Mouse (Mus musculus): ENCODE data around the gene Myh2. TPM values are rescaled to one million over a fixed set of nuclear protein-coding genes. Genes with fewer than 3 reads are reported as not detected.

The Myh2 gene
- polyA plus RNA-seq, 1 experiment from 2014 or later: not detected

DNA sequence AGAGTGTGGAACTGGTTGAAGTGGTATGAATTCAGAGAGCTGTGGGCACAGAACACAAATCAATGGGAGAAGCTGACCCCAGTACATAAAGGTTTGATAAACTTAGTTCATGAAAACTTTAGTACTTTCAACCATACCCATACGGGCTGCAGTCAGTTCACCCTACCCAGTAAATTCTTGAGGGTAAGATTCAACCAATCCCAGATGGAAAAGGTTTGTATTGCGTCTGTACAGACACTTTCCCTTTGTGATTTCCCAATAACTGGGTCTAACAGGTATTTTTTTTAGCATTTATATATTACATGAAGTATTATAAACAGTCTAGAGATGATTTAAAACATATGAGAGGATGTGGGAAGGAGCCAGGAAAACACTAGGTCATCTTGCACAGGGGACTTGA is 15.2 kb upstream of the Myh2 start:
- Histone ChIP-seq H3K4me3 (replicated peaks) (no peak overlapping the region), H3K9me3 (no peaks in the 10 kb centered on the region), H3K9ac (replicated peaks) (no peak overlapping the region), H3K4me1 (replicated peaks) (peaks cover 4% of the 10 kb centered on the region), H3K36me3 (no peaks in the 10 kb centered on the region), H3K27ac (no peak overlapping the region), H3K4me2 (replicated peaks) (no peak overlapping the region), H3K27me3 (no peaks in the 10 kb centered on the region)
- 89% methylated on average over 2 of the region's 2 CpGs for WGBS
- no peak for ATAC-seq

DNA sequence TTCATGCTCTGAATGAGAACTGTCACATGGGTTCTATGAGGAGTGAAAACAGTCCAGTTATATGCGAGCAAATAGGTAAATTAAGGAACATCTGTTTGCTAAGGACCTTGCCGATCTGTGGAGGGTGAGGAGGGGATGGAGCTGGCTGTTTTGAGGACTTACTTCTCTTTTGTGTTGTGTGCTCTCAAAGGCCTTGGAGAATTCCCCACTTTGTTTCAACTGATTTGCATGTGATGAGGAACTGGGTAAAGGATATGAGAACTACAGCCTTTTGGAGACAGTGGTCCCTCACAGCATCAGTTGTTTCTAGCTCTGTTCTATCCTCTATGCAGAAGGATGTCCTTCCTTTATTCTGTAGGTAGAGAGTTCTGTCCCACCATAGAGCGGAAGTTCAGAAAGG is 10.7 kb upstream of the Myh2 start:
- WGBS: 86% methylated on average over 3 of the region's 3 CpGs
- ATAC-seq: no peak
- Histone ChIP-seq H3K4me1 (replicated peaks) (no peaks in the 10 kb centered on the region), H3K9ac (replicated peaks) (no peak overlapping the region), H3K36me3 (no peaks in the 10 kb centered on the region), H3K4me3 (replicated peaks) (no peak overlapping the region), H3K27ac (no peak overlapping the region), H3K9me3 (no peaks in the 10 kb centered on the region), H3K4me2 (replicated peaks) (no peak overlapping the region), H3K27me3 (no peaks in the 10 kb centered on the region)

DNA sequence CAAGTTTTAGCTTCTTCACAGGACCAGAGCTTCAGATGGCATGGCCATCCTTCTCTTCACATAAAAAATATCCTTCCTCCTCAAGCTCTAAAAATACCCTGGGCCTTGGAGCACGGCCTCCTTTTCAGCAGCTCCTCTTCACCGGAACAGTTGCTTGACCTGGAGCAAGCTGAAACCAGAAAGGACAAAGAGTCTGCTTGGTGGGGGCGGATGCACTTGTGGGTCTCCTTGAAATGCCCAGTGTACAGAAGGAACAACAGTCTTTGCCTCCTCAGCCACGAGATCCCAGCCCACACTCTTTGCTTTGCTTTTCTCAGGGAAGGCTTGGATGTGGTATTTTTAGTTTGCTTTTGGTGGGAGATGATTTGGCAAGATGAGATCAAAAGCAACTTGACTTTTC is 7.1 kb upstream of the Myh2 start:
- 72% methylated on average over 4 of the region's 4 CpGs for WGBS
- H3K27me3 ChIP-seq: no peaks in the 10 kb centered on the region
- H3K4me1 ChIP-seq (replicated peaks): no peaks in the 10 kb centered on the region
- no peaks in the 10 kb centered on the region for H3K36me3 ChIP-seq
- H3K4me2 ChIP-seq (replicated peaks): no peak overlapping the region
- H3K27ac ChIP-seq: no peak overlapping the region
- no peak overlapping the region for H3K4me3 ChIP-seq (replicated peaks)
- H3K9me3 ChIP-seq: no peaks in the 10 kb centered on the region
- no peak overlapping the region for H3K9ac ChIP-seq (replicated peaks)
- ATAC-seq: no peak

DNA sequence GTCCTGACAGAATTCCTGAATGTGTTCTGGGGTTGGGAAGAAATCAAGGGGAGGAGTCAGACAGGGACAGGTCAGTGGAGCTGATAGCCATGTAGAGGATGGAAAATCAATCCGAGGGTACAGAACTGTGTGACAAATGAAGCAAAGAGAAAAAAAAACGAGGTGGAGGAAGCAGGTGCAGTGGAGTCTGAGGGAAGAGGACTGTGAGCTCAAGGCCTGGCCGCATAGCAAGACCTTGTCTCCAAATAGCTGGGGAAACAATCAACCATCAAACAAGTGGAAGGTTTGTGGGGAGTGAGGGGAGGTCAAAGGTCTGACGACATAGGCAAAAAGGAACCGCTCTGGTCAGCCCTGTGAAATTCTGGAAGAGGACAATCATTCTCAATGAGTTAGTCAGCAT is 6.0 kb upstream of the Myh2 start:
- Histone ChIP-seq H3K9ac (replicated peaks) (no peak overlapping the region), H3K9me3 (no peaks in the 10 kb centered on the region), H3K4me3 (replicated peaks) (no peak overlapping the region), H3K36me3 (no peaks in the 10 kb centered on the region), H3K27me3 (no peaks in the 10 kb centered on the region), H3K4me2 (replicated peaks) (no peak overlapping the region), H3K27ac (no peak overlapping the region), H3K4me1 (replicated peaks) (no peaks in the 10 kb centered on the region)
- no peak for ATAC-seq
- 59% methylated on average over 5 of the region's 5 CpGs for WGBS

DNA sequence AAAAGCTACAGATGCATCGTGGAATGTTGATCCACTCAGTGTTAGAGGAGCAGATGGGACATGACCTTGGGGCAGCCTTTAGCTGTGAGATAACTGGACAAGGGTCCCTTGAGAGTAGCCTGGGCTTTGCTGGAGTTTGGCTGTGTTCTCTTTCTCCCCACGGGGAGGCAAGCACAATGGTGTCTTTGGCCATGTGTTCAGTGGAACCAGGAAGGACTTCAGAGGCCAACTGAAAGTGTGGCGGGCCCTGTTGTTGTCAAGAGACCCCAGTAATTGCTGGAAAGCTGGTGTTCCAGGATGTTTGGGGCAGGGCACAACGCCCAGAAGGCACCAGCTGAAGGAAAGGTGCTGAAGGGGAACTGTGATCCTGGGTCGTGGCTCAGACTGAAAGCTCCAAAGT is 1.5 kb upstream of the Myh2 start:
- Histone ChIP-seq H3K9ac (replicated peaks) (no peak overlapping the region), H3K27me3 (no peaks in the 10 kb centered on the region), H3K4me3 (replicated peaks) (no peak overlapping the region), H3K36me3 (no peaks in the 10 kb centered on the region), H3K27ac (no peak overlapping the region), H3K4me1 (replicated peaks) (no peaks in the 10 kb centered on the region), H3K4me2 (replicated peaks) (no peak overlapping the region), H3K9me3 (no peaks in the 10 kb centered on the region)
- 54% methylated on average over 5 of the region's 5 CpGs for WGBS
- no peak for ATAC-seq

DNA sequence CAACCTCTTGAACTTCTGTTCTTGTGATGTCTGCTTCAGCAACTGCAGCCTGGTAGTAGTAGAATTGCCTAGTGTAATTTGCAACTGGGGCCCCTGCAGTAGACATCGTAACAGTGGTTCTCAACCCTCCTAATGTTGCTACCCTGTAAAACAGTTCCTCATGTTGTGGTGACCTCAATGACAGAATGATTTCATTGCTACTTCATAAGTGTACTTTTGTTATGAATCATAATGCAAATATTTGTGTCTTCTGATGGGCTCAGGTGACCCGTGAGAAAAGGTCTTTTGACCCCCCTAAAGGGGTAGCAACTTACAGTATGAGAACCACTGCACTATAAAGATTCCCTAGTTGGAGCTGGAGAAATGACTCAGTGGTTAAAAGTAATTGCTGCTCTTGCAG is 1.6 kb downstream of the Myh2 start:
- Histone ChIP-seq H3K4me2 (replicated peaks) (no peak overlapping the region), H3K27me3 (no peaks in the 10 kb centered on the region), H3K4me1 (replicated peaks) (no peaks in the 10 kb centered on the region), H3K9ac (replicated peaks) (no peak overlapping the region), H3K9me3 (no peaks in the 10 kb centered on the region), H3K36me3 (no peaks in the 10 kb centered on the region), H3K27ac (no peak overlapping the region), H3K4me3 (replicated peaks) (no peak overlapping the region)
- ATAC-seq: no peak
- WGBS: 94% methylated on average over 2 of the region's 2 CpGs

DNA sequence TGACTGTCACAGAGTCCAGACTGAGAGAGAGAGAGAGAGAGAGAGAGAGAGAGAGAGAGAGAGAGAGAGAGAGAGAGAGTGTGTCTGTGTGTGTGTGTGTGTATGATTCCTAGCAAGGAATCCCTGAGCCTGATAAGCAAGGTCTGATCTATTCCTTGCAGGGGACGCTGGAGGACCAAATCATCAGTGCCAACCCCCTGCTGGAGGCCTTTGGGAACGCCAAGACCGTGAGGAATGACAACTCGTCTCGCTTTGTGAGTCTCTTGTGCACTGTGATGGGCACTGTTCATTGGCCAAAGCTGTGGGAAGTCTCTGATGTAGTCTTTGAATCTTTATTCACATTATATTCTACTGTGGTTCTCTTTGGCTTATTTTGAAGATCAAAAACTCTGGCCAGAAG is 5.5 kb downstream of the Myh2 start:
- Histone ChIP-seq H3K9ac (replicated peaks) (no peak overlapping the region), H3K27ac (no peak overlapping the region), H3K4me3 (replicated peaks) (no peak overlapping the region), H3K4me1 (replicated peaks) (no peaks in the 10 kb centered on the region), H3K36me3 (no peaks in the 10 kb centered on the region), H3K4me2 (replicated peaks) (no peak overlapping the region), H3K9me3 (no peaks in the 10 kb centered on the region), H3K27me3 (no peaks in the 10 kb centered on the region)
- ATAC-seq: no peak
- 57% methylated on average over 5 of the region's 5 CpGs for WGBS

DNA sequence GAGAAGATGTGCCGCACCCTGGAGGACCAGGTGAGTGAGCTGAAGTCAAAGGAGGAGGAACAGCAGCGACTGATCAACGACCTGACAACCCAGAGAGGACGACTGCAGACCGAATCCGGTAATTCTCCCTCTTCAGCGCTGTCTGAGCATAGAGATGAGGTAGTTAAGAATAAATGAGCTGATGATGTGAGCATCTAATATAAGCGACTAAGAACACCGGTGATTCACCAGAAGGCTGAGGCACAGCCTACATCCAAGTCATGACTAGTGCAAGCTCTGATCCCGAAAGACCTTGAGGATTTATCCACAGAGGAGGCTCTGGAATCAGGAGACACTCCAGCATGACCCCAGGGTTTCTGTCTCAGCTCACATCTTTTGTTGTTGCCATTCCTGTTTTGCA is 19.5 kb downstream of the Myh2 start:
- WGBS: 86% methylated on average over 10 of the region's 10 CpGs
- Histone ChIP-seq H3K4me3 (replicated peaks) (no peak overlapping the region), H3K4me2 (replicated peaks) (no peak overlapping the region), H3K27ac (no peak overlapping the region), H3K4me1 (replicated peaks) (no peaks in the 10 kb centered on the region), H3K27me3 (no peaks in the 10 kb centered on the region), H3K9ac (replicated peaks) (no peak overlapping the region), H3K9me3 (no peaks in the 10 kb centered on the region), H3K36me3 (no peaks in the 10 kb centered on the region)
- no peak for ATAC-seq

DNA sequence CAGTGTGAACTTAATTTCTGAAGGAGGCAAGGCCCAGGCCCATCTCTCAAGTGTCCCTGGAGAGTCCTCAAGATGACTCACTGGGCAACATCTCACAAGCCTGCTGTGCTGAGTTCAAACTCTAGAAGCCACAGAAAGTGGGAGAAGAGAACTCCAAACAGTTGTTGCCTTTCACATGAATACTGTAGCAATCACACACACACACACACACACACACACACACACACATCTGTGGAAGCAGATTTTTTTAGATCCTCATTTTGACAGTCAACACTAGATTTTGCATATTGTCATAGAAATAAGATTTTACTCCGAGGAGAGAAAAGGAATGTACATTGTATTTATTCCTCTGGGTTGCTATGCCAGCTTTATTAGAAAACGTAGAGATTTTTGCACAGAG is 20.0 kb downstream of the Myh2 start:
- Histone ChIP-seq H3K27ac (no peak overlapping the region), H3K36me3 (no peaks in the 10 kb centered on the region), H3K27me3 (no peaks in the 10 kb centered on the region), H3K9me3 (no peaks in the 10 kb centered on the region), H3K4me1 (replicated peaks) (no peaks in the 10 kb centered on the region), H3K4me2 (replicated peaks) (no peak overlapping the region), H3K9ac (replicated peaks) (no peak overlapping the region), H3K4me3 (replicated peaks) (no peak overlapping the region)
- 91% methylated on average over 2 of the region's 2 CpGs for WGBS
- ATAC-seq: no peak

DNA sequence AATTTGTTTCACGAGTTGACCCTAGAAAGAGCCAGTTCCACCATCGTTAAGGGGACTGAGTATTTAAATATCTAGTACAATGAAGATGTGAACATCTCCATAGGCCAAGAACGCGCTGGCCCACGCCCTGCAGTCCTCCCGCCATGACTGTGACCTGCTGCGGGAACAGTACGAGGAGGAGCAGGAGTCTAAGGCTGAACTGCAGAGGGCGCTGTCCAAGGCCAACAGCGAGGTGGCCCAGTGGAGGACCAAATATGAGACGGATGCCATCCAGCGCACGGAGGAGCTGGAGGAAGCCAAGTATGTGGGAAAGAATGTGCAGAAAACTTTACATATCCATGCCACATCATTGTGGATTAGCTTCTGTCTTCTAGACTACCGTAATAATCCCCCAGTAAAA is 20.7 kb downstream of the Myh2 start:
- Histone ChIP-seq H3K27me3 (no peaks in the 10 kb centered on the region), H3K27ac (no peak overlapping the region), H3K4me1 (replicated peaks) (no peaks in the 10 kb centered on the region), H3K4me3 (replicated peaks) (no peak overlapping the region), H3K9ac (replicated peaks) (no peak overlapping the region), H3K4me2 (replicated peaks) (no peak overlapping the region), H3K36me3 (no peaks in the 10 kb centered on the region), H3K9me3 (no peaks in the 10 kb centered on the region)
- 93% methylated on average over 14 of the region's 14 CpGs for WGBS
- no peak for ATAC-seq

DNA sequence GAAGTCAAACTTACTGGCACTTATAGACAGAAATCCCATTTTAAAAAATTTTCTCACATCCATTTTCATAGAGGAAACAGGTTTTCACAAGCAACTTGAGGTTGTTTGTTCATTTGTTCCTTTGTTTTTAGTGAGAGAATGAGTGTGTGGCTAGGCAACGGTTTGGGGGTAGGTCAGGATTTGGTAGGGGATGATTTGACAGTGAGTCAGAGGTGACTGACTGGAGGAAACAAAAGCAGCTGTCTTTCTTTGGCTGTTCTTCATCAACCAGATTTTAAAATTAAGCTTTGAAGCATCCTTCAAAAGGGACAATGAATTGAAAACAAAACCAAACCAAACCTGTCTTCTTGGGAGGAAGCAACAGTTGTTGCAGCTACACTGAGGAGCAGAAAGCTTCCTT is 28.5 kb downstream of the Myh2 start:
- no peaks in the 10 kb centered on the region for H3K36me3 ChIP-seq
- H3K4me2 ChIP-seq (replicated peaks): no peak overlapping the region
- H3K27ac ChIP-seq: no peak overlapping the region
- no peak overlapping the region for H3K4me3 ChIP-seq (replicated peaks)
- H3K27me3 ChIP-seq: no peaks in the 10 kb centered on the region
- no peak overlapping the region for H3K9ac ChIP-seq (replicated peaks)
- WGBS: 41% methylated on average over 1 of the region's 1 CpGs
- no peaks in the 10 kb centered on the region; the same call in 1 of the 2 replicates for H3K9me3 ChIP-seq
- no peak for ATAC-seq
- H3K4me1 ChIP-seq (replicated peaks): no peaks in the 10 kb centered on the region

DNA sequence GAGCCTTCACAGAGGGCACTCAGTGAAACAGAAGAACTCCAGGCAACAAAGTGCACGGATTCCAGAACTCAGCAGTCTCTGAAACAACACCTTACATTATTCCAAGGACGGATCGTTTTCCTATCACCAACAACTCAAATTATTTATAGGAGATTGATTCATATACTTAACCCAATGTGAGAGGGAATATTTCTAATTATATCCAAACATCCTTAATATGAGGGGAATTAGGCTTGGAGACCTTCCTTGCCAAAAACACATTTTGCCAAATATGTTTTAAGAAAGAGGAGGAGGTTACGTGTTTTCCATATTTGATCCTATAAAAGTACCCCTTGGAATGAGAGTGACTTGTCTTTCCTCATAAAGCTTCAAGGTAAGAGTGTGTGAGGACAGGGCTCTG is 28.9 kb downstream of the Myh2 start, which contains the start of gene Myh1:
Myh1 (plus strand) TSS at position 301 of the 400 bp plus-strand sequence.
- no peak within 1 kb of the TSS for H3K27ac ChIP-seq
- no peaks in the 10 kb centered on the region; the same call in 1 of the 2 replicates for H3K9me3 ChIP-seq
- H3K27me3 ChIP-seq: no peaks in the 10 kb centered on the region
- no peaks in the 10 kb centered on the region for H3K36me3 ChIP-seq
- H3K4me1 ChIP-seq (replicated peaks): no peaks in the 10 kb centered on the region
- WGBS: 84% methylated on average over 4 of the region's 4 CpGs
- ATAC-seq: no peak
- H3K4me2 ChIP-seq (replicated peaks): no peak within 1 kb of the TSS
- no peak within 1 kb of the TSS for H3K4me3 ChIP-seq (replicated peaks)
- no peak within 1 kb of the TSS for H3K9ac ChIP-seq (replicated peaks)

DNA sequence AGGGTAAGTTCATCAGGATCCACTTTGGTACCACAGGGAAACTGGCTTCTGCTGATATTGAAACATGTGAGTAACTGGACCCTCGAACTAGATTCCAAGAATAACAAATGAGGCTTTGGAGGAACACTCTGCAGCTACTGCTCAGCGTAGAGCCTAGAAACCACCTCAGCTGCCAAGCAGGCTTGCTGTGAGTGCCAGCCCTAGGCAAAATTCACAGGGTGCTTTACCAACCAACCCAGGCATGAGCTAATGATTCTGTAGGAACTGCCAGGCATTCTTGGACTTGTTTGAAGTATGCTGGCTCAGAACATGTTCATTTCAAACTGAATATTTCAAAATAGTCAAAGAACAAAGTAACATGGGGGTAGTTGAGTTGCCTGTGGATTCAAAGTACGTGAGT is 33.9 kb downstream of the Myh2 start:
- Histone ChIP-seq H3K36me3 (no peaks in the 10 kb centered on the region), H3K27me3 (no peaks in the 10 kb centered on the region), H3K4me3 (replicated peaks) (no peak overlapping the region), H3K9me3 (no peaks in the 10 kb centered on the region), H3K27ac (no peak overlapping the region), H3K4me1 (replicated peaks) (no peaks in the 10 kb centered on the region), H3K4me2 (replicated peaks) (no peak overlapping the region), H3K9ac (replicated peaks) (no peak overlapping the region)
- WGBS: 81% methylated on average over 3 of the region's 3 CpGs
- ATAC-seq: no peak

Data from midbrain, embryonic 13.5 days (tissue).